Mouse (Mus musculus) urinary bladder, postnatal 0 days (tissue): ENCODE measurements around the gene Srsf2. TPM values are rescaled to one million over a fixed set of nuclear protein-coding genes. Genes with fewer than 3 reads are reported as not detected.

Experiments
- polyA plus RNA-seq: library from polyadenylated mRNA; unstranded; fragments of >200 nt; fragmentation: Nextera tagmentation; extraction: Ambion mirVana; gene quantifications from 2 replicates; pipeline ENCODE4 v1.2.1, GENCODE M21; 2015

The Srsf2 gene
- polyA plus RNA-seq: 340 and 411 TPM in 2 replicates

DNA sequence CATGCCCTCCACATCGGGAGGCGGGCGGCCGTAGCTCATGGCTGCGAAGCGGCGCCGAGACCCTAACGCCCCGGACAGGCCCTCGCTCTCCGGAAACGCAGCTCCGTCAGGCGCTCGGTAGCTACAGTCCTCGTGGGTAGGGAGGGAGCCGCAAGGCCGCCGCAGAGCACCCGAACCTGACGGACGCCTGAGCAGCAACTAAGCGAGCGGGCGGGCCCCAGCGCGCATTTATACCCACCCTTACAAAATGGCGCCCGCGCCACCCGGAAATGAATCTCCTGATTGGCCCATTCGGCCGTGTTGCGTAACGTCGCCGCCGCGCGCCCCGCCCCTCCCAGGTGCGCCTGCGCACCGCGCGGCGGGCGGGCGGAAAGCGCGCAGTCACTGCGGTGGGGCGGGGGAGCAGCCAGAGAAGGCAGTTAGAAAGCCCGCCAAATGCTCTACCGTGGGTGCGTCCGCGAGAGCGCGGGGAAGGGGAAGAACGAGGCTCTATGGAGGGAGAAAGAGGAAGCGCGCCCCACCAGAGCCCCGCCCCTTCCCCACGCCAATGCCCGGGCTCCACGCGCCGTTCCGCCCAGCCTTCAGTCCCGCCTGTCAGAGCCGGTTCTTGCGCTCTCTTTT is at the start of gene Srsf2:
TSS of gene Srsf2 (minus strand) at position 204 of the 621 bp plus-strand sequence.

DNA sequence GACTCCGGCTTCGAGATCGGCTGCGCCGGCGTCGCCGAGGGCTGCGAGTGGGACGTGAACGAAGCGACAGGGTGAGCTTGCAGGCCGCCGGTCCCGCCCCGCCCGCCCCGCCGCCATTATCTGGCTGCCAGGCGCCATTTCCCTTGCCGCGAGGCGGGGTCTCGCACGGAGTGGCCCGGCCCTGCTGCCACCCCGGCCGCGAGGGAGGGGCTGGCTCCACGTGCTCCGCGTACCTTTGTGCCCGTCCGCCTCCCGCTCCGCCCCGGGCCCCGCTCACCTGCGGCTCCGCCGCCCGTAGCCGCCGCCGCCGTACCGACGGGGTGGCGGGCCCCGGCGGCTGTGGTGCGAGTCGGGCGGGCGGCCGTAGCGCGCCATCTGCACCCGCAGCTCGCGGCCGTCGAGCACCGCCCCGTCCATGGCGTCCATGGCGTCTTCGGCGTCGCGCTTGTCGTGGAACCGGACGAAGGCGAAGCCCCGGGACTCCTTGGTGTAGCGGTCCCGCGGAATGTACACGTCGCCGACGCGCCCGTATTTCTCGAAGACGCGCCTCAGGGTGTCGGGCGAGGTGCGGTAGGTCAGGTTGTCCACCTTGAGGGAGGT is 503 bp downstream of the Srsf2 start, which contains the start of gene Mfsd11:
TSS of gene Mfsd11 (plus strand) at position 150 of the 600 bp plus-strand sequence.

DNA sequence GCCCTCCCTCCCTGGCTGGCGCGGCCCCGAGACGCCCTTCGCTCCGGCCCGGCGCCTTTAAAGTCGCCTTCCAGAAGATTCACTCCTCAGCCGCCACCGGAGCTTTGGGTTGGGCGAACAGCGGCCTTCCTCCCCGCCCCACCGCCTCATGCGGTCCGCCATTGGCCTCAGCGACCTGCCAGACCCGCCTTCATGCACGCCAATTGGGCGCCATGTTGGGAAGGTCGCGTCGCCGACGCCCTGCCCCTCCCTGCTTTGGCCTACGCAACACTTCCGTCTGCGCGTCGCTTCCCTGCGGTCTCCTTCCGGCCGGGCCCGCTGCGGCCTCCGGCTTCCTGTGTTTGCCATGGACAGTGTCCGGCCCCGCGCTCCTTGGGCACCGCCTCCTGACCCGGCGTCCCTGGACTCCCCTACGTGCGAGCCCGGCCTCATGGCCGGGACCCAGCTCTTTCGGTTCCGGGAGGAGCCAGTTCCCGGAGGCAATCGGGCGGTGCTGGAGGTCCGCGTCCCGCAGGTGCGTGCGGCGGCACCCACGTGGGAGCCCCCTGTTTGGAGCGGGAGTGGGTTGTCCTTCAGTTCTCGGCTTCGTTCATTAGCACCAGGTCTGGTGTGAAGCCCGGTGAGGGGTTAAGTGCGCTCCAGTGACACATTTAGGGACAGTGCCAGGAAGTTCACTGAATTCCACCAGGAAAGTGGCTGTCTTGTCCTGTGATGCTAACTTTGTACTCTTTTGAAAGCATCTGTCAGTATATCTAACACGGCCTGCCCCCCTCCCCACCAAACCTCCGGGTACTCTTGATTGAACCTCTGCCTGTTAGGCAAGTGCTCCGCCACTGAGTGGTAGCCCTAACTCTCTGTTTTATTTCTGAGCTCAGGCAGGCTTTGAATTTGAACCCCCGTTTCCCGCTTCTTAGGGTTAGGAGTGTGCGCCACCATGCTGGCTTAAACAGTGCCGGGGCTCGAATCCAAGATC is 9.3 kb downstream of the Srsf2 start, which contains the start of the genes Mettl23 and Jmjd6:
TSS of gene Mettl23 (plus strand) at position 18 of the 973 bp plus-strand sequence.
TSS of gene Jmjd6 (minus strand) at position 189 of the 973 bp plus-strand sequence.

DNA sequence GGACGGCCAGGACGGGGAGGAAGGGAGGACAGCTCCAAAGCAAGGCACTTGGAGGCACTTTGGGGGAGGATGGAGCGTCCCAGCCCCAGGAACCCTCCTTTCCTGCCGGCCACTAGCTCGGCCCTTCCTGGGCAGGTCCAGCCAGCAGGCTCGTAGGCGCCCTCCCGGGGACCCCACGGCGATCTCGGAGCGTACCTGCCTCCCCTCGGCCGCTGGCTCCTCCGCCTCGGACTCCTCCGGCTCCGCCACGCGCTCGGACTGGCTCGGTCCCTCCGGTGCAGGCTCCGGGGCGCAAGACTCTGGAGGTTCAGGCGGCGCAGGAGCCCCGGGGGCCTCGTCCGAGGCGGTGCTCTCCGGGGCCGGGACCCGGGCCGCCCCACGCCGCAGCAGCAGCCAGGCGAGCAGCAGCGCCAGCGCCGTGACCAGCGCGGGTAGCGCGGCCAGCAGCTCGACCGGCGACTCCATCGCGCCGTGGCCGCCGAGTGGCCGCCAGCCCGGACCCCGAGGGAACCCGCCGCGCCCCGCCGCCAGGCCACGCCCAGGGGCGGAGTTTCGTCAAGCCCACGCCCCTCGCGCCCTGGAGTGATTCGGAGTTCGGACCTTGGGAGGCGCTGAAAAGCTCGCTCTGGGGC is 25.2 kb downstream of the Srsf2 start, which contains the start of gene Mxra7:
TSS of gene Mxra7 (minus strand) at position 513 of the 632 bp plus-strand sequence.

Other genes starting within 250 kb of the Srsf2 start
- gene Rhbdf2, start 226.1 kb downstream of the Srsf2 start, polyA plus RNA-seq: 3.3 and 6.2 TPM in 2 replicates
- 2.0 and 2.1 TPM in 2 replicates for gene Prcd, start 199.6 kb downstream of the Srsf2 start, polyA plus RNA-seq
- 83.3 and 84.4 TPM in 2 replicates for gene Cygb, start 198.8 kb downstream of the Srsf2 start, polyA plus RNA-seq
- not detected in 2 replicates for gene St6galnac1, start 77.6 kb downstream of the Srsf2 start, polyA plus RNA-seq
- 29.5 and 34.3 TPM in 2 replicates for gene Mxra7, start 25.0 kb downstream of the Srsf2 start, polyA plus RNA-seq
- 45.8 and 53.5 TPM in 2 replicates for gene Mettl23, start 9.8 kb downstream of the Srsf2 start, polyA plus RNA-seq
- gene Jmjd6, start 9.6 kb downstream of the Srsf2 start, polyA plus RNA-seq: 48.9 and 52.1 TPM in 2 replicates
- gene Mfsd11, start 654 bp downstream of the Srsf2 start, polyA plus RNA-seq: 24.2 and 25.3 TPM in 2 replicates
- gene Mgat5b, start 65.8 kb upstream of the Srsf2 start, polyA plus RNA-seq: 0.29 TPM in 1 of 2 replicates, not detected in the other